Mouse (Mus musculus): ENCODE data around the gene Galnt11. TPM values are rescaled to one million over a fixed set of nuclear protein-coding genes. Genes with fewer than 3 reads are reported as not detected.
"Not testable (repeated sequence)": the region's sequence is repeated elsewhere in the genome, so short reads cannot be mapped to it uniquely, and the experiment has no call there.

The Galnt11 gene
- 37.4 and 41.1 TPM in 2 replicates for polyA plus RNA-seq (2015; fragmentation: Nextera tagmentation; extraction: Ambion mirVana)

DNA sequence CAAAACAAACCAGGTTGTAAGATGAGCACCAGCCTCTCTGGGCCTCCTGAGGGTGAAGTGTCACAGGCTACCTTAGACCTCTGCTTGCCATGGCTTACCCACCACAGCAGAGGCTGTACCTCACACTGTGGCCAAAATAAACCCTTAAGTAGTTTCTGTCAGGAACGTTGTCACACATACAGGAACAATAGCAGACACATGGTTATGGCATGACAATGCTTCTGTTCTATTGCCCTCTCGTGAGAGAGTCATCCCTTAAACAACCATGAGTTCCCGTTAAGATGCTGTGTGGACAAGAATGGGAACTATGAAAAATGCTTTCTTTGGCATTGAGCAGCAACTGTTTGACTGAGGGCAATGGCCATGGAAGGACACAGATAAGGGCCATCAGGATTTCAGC lies at the start of gene Galnt11:
TSS of gene Galnt11 (plus strand) at position 301 of the 400 bp plus-strand sequence.
- peaks cover 6% of the 10 kb centered on the region; the same call in 1 of the 2 replicates for H3K4me1 ChIP-seq
- peak within 1 kb of the TSS; percentile 57 for H3K9ac ChIP-seq
- peak within 1 kb of the TSS; percentile 85 for H3K27ac ChIP-seq (replicated peaks)
- ATAC-seq (ENCODE audit: insufficient number of reproducible peaks, low FRiP score, low TSS enrichment, low read depth) = no peak
- H3K9me3 ChIP-seq (replicated peaks) = no peaks in the 10 kb centered on the region
- peak within 1 kb of the TSS; percentile 66 for H3K4me2 ChIP-seq (replicated peaks)
- no peaks in the 10 kb centered on the region for H3K36me3 ChIP-seq
- WGBS = 86% methylated on average over 3 of the region's 3 CpGs
- no peaks in the 10 kb centered on the region for H3K27me3 ChIP-seq
- H3K4me3 ChIP-seq (replicated peaks) = peak within 1 kb of the TSS; percentile 74

DNA sequence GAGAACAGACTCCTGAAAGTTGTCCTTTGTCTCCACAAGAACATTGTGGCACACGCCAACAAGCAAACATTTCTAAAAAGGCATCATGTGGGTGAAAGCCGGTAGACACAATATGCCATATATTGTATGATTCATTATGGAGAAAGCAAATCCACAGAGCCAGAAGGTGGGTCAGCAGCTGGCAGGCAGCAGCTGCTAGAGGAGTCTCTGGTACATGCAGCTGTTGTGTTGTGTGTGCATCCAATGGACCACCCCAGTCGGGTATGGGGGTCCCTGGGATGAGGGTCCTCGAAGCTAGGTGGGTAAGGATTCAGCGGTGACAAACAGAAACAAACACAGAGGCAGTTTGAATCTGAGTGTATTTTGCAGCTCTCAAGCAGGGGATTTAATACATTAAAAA lies 43.8 kb upstream of the Galnt11 start:
- not testable (repeated sequence) for H3K9ac ChIP-seq; H3K4me2 ChIP-seq (replicated peaks); H3K27ac ChIP-seq (replicated peaks); H3K4me3 ChIP-seq (replicated peaks); H3K9me3 ChIP-seq (replicated peaks); H3K27me3 ChIP-seq; H3K4me1 ChIP-seq; ATAC-seq (ENCODE audit: insufficient number of reproducible peaks, low FRiP score, low TSS enrichment, low read depth); H3K36me3 ChIP-seq
- WGBS = 87% methylated on average over 5 of the region's 5 CpGs

DNA sequence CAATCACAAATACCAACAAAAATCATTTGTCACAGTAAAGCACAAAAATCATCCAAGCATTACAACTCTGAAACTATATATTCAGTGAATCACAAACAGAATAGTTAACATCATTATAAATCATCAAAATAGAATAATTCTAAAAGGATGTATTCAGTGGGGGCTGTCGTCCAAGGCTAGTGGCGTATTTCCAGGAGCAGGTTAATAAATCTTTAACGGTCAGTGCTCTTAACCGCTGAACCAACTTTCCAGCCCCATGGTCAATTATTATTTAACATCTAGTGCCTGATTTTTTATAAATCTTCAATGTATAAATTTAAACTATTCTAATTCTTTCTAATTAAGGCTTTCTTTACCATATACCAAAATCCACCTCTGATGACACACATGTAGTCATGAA lies 43.2 kb upstream of the Galnt11 start:
- H3K27me3 ChIP-seq; H3K36me3 ChIP-seq; ATAC-seq (ENCODE audit: insufficient number of reproducible peaks, low FRiP score, low TSS enrichment, low read depth); H3K27ac ChIP-seq (replicated peaks); H3K4me2 ChIP-seq (replicated peaks); H3K4me1 ChIP-seq; H3K4me3 ChIP-seq (replicated peaks); H3K9ac ChIP-seq; H3K9me3 ChIP-seq (replicated peaks): not testable (repeated sequence)
- WGBS = 92% methylated on average over 4 of the region's 4 CpGs

DNA sequence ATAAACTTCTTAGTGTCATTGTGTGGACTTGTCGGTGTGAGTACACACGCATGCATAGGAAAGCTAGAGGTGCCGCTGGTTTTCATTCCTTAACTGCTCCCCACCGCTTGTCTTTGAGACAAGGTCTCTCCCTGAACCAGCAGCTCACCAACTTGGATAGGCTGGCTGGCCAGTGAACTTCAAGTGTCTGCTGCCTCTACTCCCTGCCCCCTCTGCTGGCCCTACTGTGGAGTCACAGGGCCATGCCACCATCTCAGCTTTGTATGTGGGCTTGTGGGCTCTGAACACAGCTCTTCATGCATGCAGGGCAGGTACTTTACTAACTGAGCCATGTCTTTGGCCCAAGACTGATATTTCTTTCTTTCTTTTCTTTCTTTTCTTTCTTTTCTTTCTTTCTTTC lies 42.4 kb upstream of the Galnt11 start:
- no peak overlapping the region for H3K27ac ChIP-seq (replicated peaks)
- no peak overlapping the region for H3K4me2 ChIP-seq (replicated peaks)
- no peak overlapping the region for H3K9ac ChIP-seq
- H3K36me3 ChIP-seq = no peaks in the 10 kb centered on the region
- no peaks in the 10 kb centered on the region for H3K27me3 ChIP-seq
- WGBS = 90% methylated on average over 4 of the region's 4 CpGs
- no peak overlapping the region for H3K4me3 ChIP-seq (replicated peaks)
- no peak for ATAC-seq (ENCODE audit: insufficient number of reproducible peaks, low FRiP score, low TSS enrichment, low read depth)
- H3K9me3 ChIP-seq (replicated peaks) = no peaks in the 10 kb centered on the region
- H3K4me1 ChIP-seq = no peaks in the 10 kb centered on the region

DNA sequence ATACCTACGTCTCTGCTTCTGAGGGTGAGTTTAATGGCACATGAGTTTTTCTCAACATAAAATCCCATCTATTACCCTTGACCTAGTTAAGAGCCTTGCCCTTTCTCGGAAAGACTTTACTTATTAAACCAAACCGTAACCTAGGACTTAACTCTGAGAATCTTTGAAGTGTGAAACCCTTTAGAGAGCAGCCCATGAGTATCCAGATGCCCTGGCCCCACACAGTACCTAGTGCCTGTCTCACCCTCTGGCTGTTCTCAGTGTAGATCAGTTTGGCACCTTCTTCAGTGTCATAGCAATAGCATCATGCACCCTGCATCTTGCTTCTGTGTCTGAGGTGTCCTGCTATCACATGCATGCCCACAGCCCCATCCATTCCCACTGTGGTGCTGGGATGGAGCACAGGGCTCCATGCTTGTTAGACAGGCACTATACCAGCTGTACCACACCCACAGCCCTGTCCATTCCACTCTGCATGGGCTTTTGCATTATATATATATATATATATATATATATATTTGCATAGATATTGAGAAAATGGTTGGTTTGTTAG lies 41.7 kb upstream of the Galnt11 start:
- no peak overlapping the region for H3K4me3 ChIP-seq (replicated peaks)
- no peaks in the 10 kb centered on the region for H3K27me3 ChIP-seq
- no peaks in the 10 kb centered on the region for H3K9me3 ChIP-seq (replicated peaks)
- 91% methylated on average over 3 of the region's 3 CpGs for WGBS
- ATAC-seq (ENCODE audit: insufficient number of reproducible peaks, low FRiP score, low TSS enrichment, low read depth) = no peak
- no peaks in the 10 kb centered on the region for H3K36me3 ChIP-seq
- H3K9ac ChIP-seq = no peak overlapping the region
- no peak overlapping the region for H3K4me2 ChIP-seq (replicated peaks)
- no peak overlapping the region for H3K27ac ChIP-seq (replicated peaks)
- H3K4me1 ChIP-seq = no peaks in the 10 kb centered on the region

DNA sequence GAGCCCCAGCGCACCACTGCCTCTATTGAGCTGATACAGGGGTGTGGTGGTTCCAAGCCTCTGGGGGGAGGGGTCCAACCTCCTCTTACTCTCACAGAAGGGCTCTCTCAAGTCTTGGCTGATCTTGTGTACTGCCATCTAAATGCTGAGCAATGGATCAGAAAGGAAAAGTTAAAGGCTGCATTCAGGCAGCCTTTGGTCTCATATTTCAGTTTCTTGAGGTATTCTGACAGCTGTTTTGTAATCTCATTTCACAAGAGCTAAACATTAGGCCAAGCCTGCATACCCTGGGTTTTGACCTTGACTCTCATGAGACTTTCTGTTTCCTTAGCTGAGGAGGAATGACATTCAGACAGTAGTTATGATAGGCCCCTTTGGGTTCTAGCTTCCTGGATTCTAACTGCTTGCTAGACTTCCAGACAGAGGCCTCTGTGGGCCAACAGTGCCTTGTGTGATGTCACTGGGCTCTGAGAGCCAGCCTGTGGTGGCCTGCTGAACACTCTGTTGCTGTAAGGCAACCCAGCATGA lies 40.6 kb upstream of the Galnt11 start, which contains the start of gene Galntl5:
TSS of gene Galntl5 (plus strand) at position 457 of the 528 bp plus-strand sequence.
- Histone ChIP-seq H3K4me3 (replicated peaks) (no peak within 1 kb of the TSS), H3K36me3 (no peaks in the 10 kb centered on the region), H3K9ac (no peak within 1 kb of the TSS), H3K27me3 (no peaks in the 10 kb centered on the region), H3K27ac (replicated peaks) (no peak within 1 kb of the TSS), H3K4me2 (replicated peaks) (no peak within 1 kb of the TSS), H3K4me1 (no peaks in the 10 kb centered on the region), H3K9me3 (replicated peaks) (no peaks in the 10 kb centered on the region)
- no peak for ATAC-seq (ENCODE audit: insufficient number of reproducible peaks, low FRiP score, low TSS enrichment, low read depth)
- WGBS = 60% methylated on average over 1 of the region's 1 CpGs

DNA sequence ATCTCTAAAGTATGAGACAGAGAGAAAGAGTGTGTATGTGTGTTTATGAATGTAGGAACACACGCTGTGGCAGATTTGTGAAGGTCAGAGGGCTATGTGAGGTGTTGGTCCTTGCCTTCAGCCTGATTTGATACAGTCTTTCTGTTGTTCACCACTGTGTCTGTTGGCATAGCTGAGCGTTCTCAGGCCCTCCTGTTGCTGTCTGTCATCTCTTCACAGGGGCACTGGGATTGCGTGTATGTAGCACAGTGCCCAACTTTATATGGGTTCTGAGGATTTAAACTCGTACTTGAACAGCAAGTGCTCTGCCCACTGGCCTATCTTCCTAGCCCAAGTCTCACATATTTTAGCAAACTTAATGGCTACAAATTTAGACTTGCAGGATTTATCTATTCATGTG lies 38.1 kb upstream of the Galnt11 start:
- no peak overlapping the region for H3K4me2 ChIP-seq (replicated peaks)
- H3K27me3 ChIP-seq = no peaks in the 10 kb centered on the region
- no peak overlapping the region for H3K4me3 ChIP-seq (replicated peaks)
- no peak for ATAC-seq (ENCODE audit: insufficient number of reproducible peaks, low FRiP score, low TSS enrichment, low read depth)
- H3K4me1 ChIP-seq = 0 out of 2 replicates have a peak, but pooled peaks cover 4% of the 10 kb centered on the region
- H3K9me3 ChIP-seq (replicated peaks) = no peaks in the 10 kb centered on the region
- no peak overlapping the region for H3K9ac ChIP-seq
- no peaks in the 10 kb centered on the region for H3K36me3 ChIP-seq
- no peak overlapping the region for H3K27ac ChIP-seq (replicated peaks)
- 76% methylated on average over 4 of the region's 4 CpGs for WGBS

DNA sequence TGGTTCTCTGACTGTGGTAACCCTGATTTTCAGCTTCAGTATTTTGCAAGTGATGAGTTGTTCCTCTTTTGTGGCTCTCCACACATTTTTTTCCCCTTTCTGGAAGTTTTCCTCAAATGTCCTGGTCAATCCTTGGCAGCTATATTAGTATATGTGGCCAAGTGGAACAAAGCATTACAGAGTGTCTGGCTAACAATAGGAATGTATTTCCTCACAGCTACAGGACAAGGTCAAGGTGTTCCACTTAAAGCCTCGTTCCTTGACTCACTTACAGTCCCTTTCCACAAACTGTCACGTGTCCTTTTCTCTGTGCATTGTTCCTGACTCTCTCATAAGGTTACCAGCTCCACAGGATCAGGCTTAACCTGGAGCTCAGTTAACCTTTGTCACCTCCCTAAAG lies 37.1 kb upstream of the Galnt11 start:
- Histone ChIP-seq H3K4me3 (replicated peaks) (no peak overlapping the region), H3K36me3 (no peaks in the 10 kb centered on the region), H3K27me3 (no peaks in the 10 kb centered on the region), H3K4me2 (replicated peaks) (no peak overlapping the region), H3K9me3 (replicated peaks) (no peaks in the 10 kb centered on the region), H3K4me1 (0 out of 2 replicates have a peak, but pooled peaks cover 4% of the 10 kb centered on the region), H3K27ac (replicated peaks) (no peak overlapping the region), H3K9ac (no peak overlapping the region)
- no peak for ATAC-seq (ENCODE audit: insufficient number of reproducible peaks, low FRiP score, low TSS enrichment, low read depth)
- WGBS = 55% methylated on average over 2 of the region's 2 CpGs

DNA sequence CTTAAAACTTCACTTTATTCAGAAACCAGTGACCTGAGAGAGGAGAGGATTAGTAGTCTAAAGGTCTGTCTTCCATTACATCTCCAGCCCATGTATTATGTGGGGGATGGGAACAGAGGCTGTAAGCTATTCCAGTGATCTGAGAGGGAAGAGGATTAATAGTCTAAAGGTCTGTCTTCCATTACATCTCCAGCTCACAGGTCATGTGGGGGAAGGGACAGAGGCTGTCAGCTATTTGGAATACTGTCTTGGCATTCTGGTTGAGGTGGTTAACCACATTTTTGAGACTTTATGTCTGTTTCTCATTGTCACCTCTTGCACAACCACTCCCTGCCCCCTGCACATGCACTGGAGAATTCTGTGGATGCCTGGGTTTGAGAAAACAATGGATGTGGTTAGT lies 34.0 kb upstream of the Galnt11 start:
- no peak overlapping the region for H3K4me3 ChIP-seq (replicated peaks)
- ATAC-seq (ENCODE audit: insufficient number of reproducible peaks, low FRiP score, low TSS enrichment, low read depth) = no peak
- H3K27ac ChIP-seq (replicated peaks) = no peak overlapping the region
- 0 out of 2 replicates have a peak, but pooled peaks cover 4% of the 10 kb centered on the region for H3K4me1 ChIP-seq
- no peaks in the 10 kb centered on the region for H3K9me3 ChIP-seq (replicated peaks)
- H3K9ac ChIP-seq = no peak overlapping the region
- H3K36me3 ChIP-seq = no peaks in the 10 kb centered on the region
- no peaks in the 10 kb centered on the region for H3K27me3 ChIP-seq
- H3K4me2 ChIP-seq (replicated peaks) = no peak overlapping the region

DNA sequence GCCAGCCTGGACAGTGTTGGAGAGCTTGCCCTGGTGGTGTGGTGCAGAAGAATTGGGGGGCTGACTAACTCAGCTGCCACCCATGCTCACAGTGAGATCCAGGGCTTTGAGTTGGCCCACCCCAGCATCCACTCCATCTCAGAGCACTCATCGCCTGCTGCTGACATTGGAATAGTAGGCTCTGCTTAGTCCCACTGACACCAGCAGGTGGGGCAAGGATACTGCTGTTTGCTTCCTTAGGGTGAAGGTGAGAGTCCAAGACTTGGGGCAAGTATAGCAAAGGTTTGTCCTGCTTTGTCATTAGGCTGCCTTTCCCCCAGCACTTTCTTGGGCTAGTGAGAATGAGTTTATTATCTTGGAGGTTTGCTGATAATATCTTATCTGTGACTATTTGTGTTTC lies 32.9 kb upstream of the Galnt11 start:
- 0 out of 2 replicates have a peak, but pooled peaks cover 4% of the 10 kb centered on the region for H3K4me1 ChIP-seq
- H3K4me3 ChIP-seq (replicated peaks) = no peak overlapping the region
- no peaks in the 10 kb centered on the region for H3K27me3 ChIP-seq
- no peaks in the 10 kb centered on the region for H3K9me3 ChIP-seq (replicated peaks)
- WGBS = 35% methylated on average over 1 of the region's 1 CpGs
- H3K36me3 ChIP-seq = no peaks in the 10 kb centered on the region
- H3K9ac ChIP-seq = no peak overlapping the region
- H3K27ac ChIP-seq (replicated peaks) = no peak overlapping the region
- ATAC-seq (ENCODE audit: insufficient number of reproducible peaks, low FRiP score, low TSS enrichment, low read depth) = no peak
- no peak overlapping the region for H3K4me2 ChIP-seq (replicated peaks)

DNA sequence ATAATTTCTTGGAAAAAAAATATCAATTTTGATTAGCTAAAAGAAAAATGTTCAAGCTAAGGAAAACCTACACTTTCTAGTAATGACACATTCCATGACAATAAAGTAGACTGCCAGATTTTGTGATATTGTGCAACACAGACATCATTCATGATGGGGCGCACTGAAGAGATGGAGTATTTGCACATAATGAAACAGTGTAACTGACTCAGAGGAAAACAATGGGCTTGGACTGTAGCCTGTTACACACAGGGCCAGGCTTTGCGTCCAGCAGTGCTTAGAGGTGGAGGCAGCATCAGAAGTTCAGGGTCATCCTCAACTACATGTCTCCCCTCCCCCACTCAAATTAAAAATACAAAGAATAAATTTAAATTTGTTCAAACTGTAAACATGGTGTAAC lies 31.2 kb upstream of the Galnt11 start:
- no peak overlapping the region for H3K4me2 ChIP-seq (replicated peaks)
- no peaks in the 10 kb centered on the region for H3K27me3 ChIP-seq
- H3K9me3 ChIP-seq (replicated peaks) = no peaks in the 10 kb centered on the region
- H3K4me3 ChIP-seq (replicated peaks) = no peak overlapping the region
- H3K27ac ChIP-seq (replicated peaks) = no peak overlapping the region
- H3K36me3 ChIP-seq = no peaks in the 10 kb centered on the region
- ATAC-seq (ENCODE audit: insufficient number of reproducible peaks, low FRiP score, low TSS enrichment, low read depth) = no peak
- 0 out of 2 replicates have a peak, but pooled peaks cover 4% of the 10 kb centered on the region for H3K4me1 ChIP-seq
- WGBS = 85% methylated on average over 2 of the region's 2 CpGs
- no peak overlapping the region for H3K9ac ChIP-seq

DNA sequence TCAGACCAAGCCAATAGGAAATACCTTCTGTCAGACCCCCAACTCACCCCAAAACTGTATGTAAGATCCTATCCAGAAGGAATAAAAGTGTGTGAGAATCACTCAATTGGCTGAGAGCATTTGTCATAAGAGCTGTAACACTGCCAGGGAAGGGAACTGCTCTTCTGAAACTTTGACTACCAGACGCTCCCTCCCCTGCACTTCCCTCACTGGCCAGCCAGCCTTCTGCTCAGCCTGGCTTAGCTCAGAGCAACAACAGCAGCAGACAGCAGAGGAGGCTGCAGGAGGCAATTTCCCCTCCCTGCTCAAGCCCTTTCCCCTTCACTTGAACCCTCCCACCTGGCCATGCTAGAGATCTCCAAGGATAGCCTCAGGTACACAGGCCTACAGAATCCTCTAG lies 9.8 kb upstream of the Galnt11 start:
- Histone ChIP-seq H3K4me3 (replicated peaks) (no peak overlapping the region), H3K36me3 (no peaks in the 10 kb centered on the region), H3K9ac (no peak overlapping the region), H3K4me1 (no peaks in the 10 kb centered on the region), H3K4me2 (replicated peaks) (no peak overlapping the region), H3K9me3 (replicated peaks) (no peaks in the 10 kb centered on the region), H3K27ac (replicated peaks) (no peak overlapping the region), H3K27me3 (no peaks in the 10 kb centered on the region)
- WGBS = 55% methylated on average over 1 of the region's 1 CpGs
- no peak for ATAC-seq (ENCODE audit: insufficient number of reproducible peaks, low FRiP score, low TSS enrichment, low read depth)

Data from embryonic facial prominence, embryonic 15.5 days (tissue).